Mouse (Mus musculus) megakaryocyte, embryonic 14.5 days (primary cell): ENCODE results near the gene Olfr656.

Experiments
- FLI1 ChIP-seq: IDR thresholded peaks from 2 replicates; pipeline ENCODE4 v1.6.1; 2012; ENCODE audit warnings: low read length, inconsistent platforms, mixed read lengths
- GATA1 ChIP-seq: IDR thresholded peaks from 3 replicates; pipeline ENCODE4 v1.6.1; 2012; ENCODE audit warnings: mixed read lengths, low read length, inconsistent platforms, borderline replicate concordance

DNA sequence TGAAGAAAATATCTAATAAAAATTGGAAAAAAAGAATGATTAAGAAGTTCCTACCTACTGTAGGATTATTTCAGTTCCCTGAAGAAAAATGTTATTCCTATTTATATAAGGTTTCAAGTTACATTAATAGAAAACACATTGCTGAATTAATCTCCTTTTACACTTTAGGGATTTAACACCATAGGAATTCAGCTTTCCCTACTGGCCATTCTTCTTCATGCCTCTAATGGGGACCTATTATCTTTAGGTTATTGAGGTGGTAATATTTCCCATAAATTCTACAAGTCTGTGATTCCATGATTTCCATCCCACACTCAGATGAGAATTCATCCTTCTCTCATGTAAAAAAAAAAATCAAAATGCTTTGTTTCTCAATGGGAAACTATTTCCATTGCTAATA lies 10.7 kb downstream of the Olfr656 start, which contains the start of gene Olfr657:
- TF ChIP-seq FLI1 (no peak), GATA1 (no peak)
